Mouse (Mus musculus): ENCODE data around the gene Uba2.

DNA sequence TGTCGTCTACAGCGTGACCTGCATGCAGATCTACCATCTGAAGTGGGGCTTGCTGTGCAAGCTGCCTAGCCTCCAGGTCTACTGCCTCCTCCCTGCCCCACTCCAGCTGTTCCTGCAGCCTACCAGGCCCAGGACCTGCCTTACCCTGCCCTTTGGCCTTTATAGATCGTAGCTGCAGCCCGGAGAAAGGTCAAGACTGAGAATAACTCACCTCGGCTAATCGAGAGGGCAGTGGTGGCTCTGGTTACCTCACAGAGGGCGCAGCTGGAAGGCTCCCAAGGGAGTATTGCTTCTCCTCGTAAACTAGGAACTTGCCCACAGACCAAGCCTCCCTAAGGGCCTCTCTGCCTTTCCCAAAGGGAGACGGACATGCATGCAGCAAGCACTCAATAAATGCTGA lies 46.1 kb upstream of the Uba2 start:
- TF ChIP-seq TAL1 (conservative IDR thresholded peaks at IDR 0.05; ENCODE audit: low read depth, low read length) (no peak), CTCF (IDR thresholded peaks at IDR 0.05; ENCODE audit: low read depth, low read length) (no peak), GATA1 (IDR thresholded peaks at IDR 0.05; ENCODE audit: borderline replicate concordance, low read length) (no peak)

Measured in G1E (cell line).